Mouse (Mus musculus): ENCODE measurements around the gene Gm21860. TPM values are rescaled to one million over a fixed set of nuclear protein-coding genes. Genes with fewer than 3 reads are reported as not detected.
A peak's percentile ranks its signal among the peaks of the same experiment; 100 is the strongest.
"Not testable (repeated sequence)": the region's sequence is repeated elsewhere in the genome, so short reads cannot be mapped to it uniquely, and the experiment has no call there.

Gm21860 gene
- total RNA-seq (2021): not detected
- long read RNA-seq, experiment 1: 0 reads
- long read RNA-seq, experiment 2: 0 reads

DNA sequence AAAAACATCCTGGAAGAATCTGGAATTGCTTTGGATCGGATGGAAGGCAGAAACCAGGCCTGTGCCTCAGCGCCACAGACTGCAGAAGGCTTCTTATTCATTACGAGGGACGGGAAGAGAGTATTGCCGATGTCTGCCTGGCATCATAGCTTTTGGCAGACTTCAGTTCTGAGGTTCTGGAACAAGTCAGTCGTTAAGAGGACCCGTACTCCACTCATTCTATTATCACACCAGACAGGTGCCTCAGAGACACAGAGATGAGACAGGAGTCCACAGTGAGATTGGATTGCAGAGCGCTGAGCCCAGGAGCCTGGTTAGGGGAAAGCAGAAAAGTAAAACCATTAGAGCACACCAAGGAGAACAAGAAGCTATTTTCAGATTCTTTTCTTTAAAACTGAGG is at the start of gene Gm21860:
TSS of gene Gm21860 (minus strand) at position 101 of the 400 bp plus-strand sequence.
- DNase-seq (ENCODE audit: low spot score): not testable (repeated sequence)

DNA sequence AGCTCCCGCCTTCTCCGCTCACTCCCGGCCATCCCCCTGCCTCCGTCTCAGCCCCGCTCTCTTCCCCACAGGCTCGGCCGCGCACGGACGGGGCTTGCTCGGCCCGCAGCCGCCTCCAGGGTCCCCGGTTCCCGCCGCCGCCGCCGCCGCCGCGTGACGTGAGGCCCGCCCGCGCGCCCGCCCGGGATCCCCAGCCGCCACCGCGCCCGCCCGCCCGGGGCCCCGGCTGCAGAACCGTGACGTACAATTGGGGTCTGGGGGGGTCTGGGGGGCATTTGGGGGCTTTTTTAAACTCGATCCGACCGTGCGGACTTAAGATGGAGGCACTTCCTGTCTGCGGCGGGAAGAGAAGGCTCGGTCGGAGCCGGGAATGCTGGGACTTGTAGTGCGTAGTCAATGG is 29.8 kb upstream of the Gm21860 start, which contains the start of gene Gm47283:
TSS of gene Gm47283 (plus strand) at position 301 of the 400 bp plus-strand sequence.
- not testable (repeated sequence) for DNase-seq (ENCODE audit: low spot score)

DNA sequence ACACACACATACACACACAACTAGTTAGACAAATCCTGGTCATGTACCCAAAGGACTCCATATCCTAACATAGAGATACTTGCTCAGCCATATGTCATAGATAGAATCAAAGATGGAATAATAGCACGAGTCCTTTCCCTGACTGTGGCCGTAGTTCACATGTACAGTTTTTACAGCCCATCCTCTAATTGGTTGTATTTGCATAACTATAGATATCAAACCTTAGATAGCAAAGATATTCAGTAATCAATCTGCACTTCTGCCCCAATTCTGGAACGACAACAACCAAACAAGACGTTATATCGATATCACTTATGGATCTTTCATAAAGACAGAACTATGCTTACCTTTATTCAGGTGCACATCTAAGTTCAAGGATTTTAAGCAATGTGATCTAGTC is 9.4 kb downstream of the Gm21860 start:
- DNase-seq (ENCODE audit: low spot score): not testable (repeated sequence)

DNA sequence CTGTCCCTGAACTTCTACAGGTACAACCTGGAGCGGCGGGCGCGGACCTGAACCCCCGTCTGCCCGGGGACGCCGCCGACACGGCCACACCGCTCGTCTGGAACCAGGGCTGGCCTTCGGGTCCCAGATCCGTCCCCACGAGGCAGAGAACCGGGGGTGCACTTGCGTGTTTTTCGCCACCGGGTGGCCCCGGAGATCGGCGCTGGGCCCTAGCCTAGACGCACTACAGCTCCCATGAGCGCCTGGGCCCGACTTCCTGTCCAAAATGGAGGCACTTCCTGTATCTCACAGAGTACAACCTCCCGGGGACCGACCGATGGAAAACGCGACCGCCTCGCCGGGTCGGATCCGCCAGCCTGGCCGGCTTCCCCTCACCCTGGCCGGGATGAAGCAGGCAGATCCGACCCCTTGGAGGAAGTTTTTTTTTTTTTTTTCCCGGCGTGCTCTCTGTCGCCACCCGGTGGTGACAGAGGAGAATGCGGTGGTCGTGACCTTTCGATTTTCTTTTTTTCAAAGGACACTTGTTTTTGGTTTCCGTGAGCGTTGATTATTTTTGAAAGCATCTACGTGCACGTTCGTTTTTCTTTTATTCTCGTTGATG is 10.1 kb downstream of the Gm21860 start:
- DNase-seq (ENCODE audit: low spot score): peak; percentile 89

DNA sequence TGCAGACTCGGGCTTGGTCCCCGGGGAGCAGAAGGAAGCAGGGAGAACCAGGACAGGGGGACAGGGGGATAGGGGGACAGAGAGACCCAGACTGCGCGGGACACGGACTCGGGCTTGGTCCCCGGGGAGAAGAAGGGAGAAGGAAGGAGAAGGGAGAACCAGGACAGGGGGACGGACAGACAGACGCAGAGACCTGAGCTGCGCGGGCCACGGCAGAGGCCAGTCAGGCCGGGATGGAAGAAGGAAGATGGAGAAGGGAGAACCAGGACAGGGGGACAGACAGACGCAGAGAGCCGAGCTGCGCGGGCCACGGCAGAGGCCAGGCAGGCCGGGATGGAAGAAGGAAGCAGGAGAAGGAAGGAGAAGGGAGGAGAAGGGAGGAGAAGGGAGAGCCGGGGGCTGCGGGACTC is 10.8 kb downstream of the Gm21860 start:
- no peak for DNase-seq (ENCODE audit: low spot score)

GRCm38 (mm10) chrY:90743053-90743810 is 11.4 kb downstream of the Gm21860 start:
- DNase-seq (ENCODE audit: low spot score): not testable (repeated sequence)

- DNase-seq (ENCODE audit: low spot score): not testable (repeated sequence)
Measured at GRCm38 (mm10) chrY:90742261-90743052, 12.2 kb downstream of the Gm21860 start.

- DNase-seq (ENCODE audit: low spot score): not testable (repeated sequence)
Measured at GRCm38 (mm10) chrY:90741452-90742260, 13.0 kb downstream of the Gm21860 start.

- DNase-seq (ENCODE audit: low spot score): not testable (repeated sequence)
Measured at GRCm38 (mm10) chrY:90741006-90741405, 13.6 kb downstream of the Gm21860 start.

DNA sequence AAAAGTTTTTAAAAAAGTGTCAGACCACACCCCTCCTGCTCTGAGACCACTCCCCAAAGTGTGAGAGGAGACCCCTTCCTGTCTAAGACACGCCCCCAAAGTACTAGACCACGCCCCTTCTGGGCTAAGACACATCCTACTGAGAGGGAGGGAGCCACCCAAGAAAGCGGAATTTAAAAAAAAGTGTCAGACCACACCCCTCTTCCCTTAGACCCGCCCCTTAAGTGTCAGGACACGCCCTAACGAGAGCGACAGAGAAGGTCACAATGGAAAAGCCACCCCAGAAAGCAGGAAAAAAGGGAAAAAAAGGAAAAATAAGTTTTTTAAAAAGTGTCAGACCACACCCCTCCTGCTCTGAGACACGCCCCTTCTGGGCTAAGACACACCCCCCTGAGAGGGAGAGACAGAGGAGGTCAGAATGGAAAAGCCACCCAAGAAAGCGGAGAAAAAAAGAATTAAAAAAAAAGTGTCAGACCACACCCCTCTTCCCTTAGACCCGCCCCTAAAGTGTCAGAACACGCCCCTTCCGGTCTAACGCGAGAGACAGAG is 14.5 kb downstream of the Gm21860 start:
- DNase-seq (ENCODE audit: low spot score): no peak

GRCm38 (mm10) chrY:90739531-90740012 is 15.0 kb downstream of the Gm21860 start:
- DNase-seq (ENCODE audit: low spot score): not testable (repeated sequence)

- DNase-seq (ENCODE audit: low spot score): not testable (repeated sequence)
Measured at GRCm38 (mm10) chrY:90738841-90739530, 15.6 kb downstream of the Gm21860 start.

DNA sequence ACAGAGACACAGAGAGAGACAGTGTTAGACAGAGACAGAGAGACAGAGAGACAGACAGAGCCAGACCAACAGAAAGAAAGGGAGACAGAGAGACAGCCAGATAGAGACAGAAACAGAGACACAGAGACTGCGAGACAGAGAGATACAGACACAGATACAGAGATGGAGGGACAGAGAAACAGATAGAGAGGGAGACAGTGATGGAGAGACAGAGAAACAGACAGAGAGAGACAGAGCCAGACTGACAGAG is 16.3 kb downstream of the Gm21860 start:
- no peak for DNase-seq (ENCODE audit: low spot score)

DNA sequence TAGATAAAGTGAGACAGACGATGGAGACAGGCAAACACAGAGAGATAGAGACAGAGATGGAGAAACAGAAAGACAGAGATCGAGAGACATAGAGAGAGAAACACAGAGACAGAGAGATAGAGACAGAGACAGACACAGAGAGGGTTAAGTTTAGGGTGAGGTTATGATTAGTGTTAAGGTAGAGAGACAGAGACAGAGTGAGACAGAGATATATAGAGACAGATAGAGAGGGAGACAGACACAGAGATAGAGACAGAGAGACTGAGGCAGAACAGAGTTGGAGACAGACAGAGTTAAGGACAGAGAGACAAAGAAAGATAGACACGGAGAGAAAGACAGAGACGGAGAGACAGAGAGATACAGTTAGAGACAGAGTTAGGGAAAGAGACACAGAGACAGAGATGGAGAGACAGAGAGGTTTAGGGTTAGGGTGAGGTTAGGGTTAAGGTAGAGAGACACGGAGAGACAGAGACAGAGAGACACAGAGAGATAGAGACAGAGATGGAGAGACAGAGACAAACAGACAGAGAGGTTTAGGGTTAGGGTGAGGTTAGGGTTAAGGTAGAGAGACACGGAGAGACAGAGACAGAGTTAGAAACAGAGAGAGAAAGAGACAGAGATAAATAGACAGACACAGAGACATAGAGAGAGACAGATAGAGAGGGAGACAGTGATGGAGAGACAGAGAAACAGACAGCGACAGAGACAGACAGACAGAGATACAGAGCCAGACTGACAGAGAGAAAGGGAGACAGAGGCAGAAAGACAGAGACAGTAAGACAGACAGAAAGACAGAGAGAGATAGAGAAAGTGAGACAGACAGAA is 16.8 kb downstream of the Gm21860 start:
- no peak for DNase-seq (ENCODE audit: low spot score)

DNA sequence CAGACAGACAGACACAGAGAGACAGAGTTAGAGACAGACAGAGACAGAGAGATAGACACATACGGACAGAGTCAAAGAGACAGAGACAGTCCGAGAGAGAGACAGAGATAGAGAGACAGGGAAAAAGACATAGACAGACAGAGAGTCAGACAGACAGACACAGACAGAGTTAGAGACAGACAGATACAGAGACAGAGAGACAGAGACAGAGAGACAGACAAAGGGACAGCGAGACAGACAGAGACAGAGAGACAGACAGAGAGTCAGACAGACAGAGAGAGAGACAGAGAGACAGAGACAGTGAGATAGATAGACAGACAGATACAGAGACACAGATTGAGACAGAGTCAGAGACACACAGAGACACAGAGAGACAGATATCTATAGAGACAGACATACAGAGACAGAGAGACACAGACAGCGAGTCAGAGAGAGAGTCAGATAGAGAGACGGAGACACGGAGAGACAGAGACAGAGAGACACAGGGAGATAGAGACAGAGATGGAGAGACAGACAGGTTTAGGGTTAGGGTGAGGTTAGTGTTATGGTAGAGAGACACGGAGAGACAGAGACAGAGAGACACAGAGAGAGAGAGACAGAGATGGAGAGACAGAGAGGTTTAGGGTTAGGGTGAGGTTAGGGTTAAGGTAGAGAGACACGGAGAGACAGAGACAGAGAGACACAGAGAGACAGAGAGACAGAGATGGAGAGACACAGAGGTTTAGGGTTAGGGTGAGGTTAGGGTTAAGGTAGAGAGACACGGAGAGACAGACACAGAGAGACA is 18.2 kb downstream of the Gm21860 start:
- DNase-seq (ENCODE audit: low spot score): not testable (repeated sequence)

- DNase-seq (ENCODE audit: low spot score): not testable (repeated sequence)
Measured at GRCm38 (mm10) chrY:90735181-90735895, 19.3 kb downstream of the Gm21860 start.

- not testable (repeated sequence) for DNase-seq (ENCODE audit: low spot score)
Measured at GRCm38 (mm10) chrY:90734334-90734696, 20.3 kb downstream of the Gm21860 start.

Data from gastrocnemius, adult 18-20 months (tissue).